Mouse (Mus musculus): ENCODE measurements around the gene Paf1.
A peak's percentile ranks its signal among the peaks of the same experiment; 100 is the strongest.

The Paf1 gene

GRCm38 (mm10) chr7:28432252-28432651, 39.5 kb downstream of the Paf1 start:
- no peak for TF ChIP-seq GATA4 (IDR thresholded peaks at IDR 0.05; ENCODE audit: insufficient replicate concordance, low read length)

GRCm38 (mm10) chr7:28435660-28436259, 43.0 kb downstream of the Paf1 start:
- no peak for TF ChIP-seq GATA4 (IDR thresholded peaks at IDR 0.05; ENCODE audit: insufficient replicate concordance, low read length)

- no peak for TF ChIP-seq GATA4 (IDR thresholded peaks at IDR 0.05; ENCODE audit: insufficient replicate concordance, low read length)
Observed at GRCm38 (mm10) chr7:28436271-28436904, 43.6 kb downstream of the Paf1 start.

DNA sequence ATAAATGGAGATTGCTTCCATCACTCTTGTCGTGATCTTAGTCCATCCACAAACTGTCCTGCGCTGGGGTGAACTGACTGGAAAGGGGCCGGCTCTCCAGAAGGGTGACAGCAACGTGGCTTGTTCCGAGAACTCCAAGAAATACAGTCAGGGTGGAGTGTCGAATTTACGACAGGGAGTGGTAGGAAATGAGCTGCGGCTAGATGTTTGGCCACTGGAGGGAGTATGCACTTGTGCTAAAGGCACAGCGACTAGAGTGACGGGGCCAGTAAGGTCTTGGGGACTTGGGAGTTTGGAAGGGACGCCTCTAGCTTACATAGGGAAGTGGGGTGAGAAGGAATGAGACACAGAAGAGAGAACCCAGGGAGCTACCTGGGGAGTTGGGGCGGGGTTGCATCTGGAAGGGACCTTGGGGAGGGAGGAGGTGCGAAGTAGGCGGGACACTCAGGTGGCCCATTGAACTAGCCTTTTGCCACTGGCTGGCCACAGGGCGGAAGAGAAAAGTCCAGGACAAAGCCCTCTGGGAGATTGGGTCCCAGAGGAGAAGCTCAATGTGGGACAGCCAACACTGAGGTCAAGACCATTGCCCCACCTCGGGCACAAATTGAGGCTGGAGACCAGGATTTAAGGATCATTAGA, 44.3 kb downstream of the Paf1 start, which contains the start of gene Gmfg:
TSS of gene Gmfg (plus strand) at position 516 of the 639 bp plus-strand sequence.
- TF ChIP-seq GATA4 (IDR thresholded peaks at IDR 0.05; ENCODE audit: insufficient replicate concordance, low read length) = no peak

DNA sequence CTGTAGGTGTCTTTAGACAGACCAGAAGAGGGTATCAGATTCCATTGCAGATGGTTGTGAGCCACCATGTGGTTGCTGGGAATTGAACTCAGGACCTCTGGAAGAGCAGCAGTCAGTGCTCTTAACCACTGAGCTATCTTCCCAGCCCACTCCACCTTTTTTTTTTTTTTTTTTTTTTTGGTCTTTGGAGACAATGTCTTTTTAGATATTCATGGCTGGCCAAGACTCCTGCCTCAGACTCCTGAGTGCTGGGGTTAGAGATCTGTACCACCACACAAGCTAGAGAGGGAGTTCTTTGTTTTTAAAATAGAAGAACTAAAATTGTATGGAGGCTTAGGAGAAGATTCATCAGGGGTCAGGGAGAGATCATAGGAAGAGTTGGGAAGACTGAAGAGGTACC, 45.2 kb downstream of the Paf1 start:
- TF ChIP-seq GATA4 (IDR thresholded peaks at IDR 0.05; ENCODE audit: insufficient replicate concordance, low read length) = no peak

DNA sequence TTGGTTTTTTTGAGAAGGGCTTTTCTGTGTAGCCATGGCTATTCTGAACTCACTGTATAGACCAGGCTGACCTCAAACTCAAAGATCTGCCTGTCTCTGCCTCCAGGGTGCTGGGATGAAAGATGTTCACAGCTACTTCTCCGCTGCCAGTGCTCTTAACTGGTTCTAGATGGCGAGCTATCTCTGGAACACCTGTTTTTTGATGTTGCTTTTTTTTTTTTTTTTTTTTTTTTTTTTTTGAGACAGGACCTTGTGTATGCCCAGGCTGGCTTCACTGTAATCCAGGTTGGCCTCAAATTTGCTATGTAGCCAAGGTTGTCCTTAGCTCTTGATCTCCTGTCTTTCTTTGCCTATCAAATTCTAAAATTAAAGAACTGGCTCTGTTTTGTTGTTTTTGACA, 46.0 kb downstream of the Paf1 start:
- no peak for TF ChIP-seq GATA4 (IDR thresholded peaks at IDR 0.05; ENCODE audit: insufficient replicate concordance, low read length)

DNA sequence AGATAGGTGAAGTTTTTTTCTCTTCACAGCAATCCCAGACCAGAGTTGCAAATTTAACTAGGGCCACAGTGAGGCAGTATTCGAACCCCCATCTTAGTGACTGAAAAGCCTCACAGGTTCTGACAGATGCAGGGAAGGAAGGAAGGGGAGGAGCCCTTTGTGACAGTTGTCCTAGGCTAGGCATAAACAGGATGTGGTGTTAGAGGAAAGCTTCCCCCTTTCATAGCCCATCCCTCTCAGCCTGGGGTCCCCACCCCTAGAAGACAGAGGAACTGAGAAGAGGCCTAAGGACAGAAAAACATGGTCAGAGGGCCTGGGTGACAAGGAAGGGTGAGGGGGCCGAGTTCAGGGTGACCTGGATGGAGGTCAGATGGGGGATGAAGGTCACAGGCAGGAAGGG, 48.0 kb downstream of the Paf1 start:
- TF ChIP-seq GATA4 (IDR thresholded peaks at IDR 0.05; ENCODE audit: insufficient replicate concordance, low read length) = no peak

DNA sequence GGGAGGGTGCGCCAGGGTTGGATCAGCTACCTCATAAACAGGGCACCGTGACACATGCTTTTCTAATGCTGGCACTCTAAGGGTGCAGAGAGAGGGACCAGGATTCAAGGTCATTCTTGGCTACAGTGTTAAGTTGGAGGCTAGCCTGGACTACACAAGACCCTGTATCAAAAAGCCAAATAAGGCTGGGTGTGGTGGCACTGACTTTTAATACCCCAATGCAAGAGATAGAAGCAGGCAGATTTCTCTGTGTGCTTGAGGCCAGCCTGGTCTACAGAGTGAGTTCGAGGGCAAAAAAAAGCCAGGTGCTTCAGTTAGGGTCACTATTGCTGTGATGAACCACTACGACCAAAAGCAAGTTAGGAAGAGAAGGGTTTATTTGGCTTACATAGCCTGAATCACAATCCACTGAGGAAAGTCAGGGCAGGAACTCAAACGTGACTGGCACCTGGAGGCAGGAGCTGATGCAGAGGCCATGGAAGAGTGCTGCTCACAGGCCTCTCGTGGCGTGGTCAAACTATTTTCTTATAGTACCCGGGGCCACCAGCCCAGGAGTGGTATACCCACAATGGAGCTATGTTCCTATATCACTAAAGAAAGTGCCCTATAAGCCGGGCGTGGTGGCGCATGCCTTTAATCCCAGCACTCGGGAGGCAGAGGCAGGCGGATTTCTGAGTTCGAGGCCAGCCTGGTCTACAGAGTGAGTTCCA, 49.2 kb downstream of the Paf1 start:
- TF ChIP-seq GATA4 (IDR thresholded peaks at IDR 0.05; ENCODE audit: insufficient replicate concordance, low read length) = no peak

GRCm38 (mm10) chr7:28442688-28443087, 49.9 kb downstream of the Paf1 start:
- TF ChIP-seq GATA4 (IDR thresholded peaks at IDR 0.05; ENCODE audit: insufficient replicate concordance, low read length) = 0 out of 2 replicates have a peak, but pooled peaks have one; percentile 25

DNA sequence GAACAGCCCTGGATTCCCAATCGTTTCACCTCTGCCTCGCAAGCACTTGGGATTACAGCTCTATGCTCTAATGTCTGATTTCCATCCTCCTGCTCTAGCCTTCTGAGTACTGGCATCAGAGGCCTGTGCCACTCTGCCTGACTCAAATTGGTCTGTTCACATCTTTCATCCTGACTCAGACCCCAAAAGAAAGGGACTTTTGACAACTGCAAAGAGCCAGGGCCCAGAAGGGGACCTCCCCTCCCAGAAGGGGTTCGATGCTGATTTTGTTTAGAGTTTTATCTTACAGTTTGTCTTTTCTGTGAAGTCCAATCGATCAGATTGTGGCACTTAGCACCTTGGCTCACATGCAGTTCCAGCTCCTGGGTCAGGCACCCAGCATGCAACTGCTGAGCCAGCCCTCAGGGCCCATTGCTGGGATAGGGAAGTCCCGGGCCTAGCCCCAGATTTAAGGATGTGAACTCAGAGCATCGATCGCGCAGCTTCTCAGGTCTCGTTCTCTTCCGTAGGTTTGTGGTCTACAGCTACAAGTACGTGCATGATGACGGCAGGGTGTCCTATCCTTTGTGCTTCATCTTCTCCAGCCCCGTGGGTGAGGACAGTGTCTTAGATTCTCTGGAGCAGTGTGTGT, 51.7 kb downstream of the Paf1 start:
- no peak for TF ChIP-seq GATA4 (IDR thresholded peaks at IDR 0.05; ENCODE audit: insufficient replicate concordance, low read length)

DNA sequence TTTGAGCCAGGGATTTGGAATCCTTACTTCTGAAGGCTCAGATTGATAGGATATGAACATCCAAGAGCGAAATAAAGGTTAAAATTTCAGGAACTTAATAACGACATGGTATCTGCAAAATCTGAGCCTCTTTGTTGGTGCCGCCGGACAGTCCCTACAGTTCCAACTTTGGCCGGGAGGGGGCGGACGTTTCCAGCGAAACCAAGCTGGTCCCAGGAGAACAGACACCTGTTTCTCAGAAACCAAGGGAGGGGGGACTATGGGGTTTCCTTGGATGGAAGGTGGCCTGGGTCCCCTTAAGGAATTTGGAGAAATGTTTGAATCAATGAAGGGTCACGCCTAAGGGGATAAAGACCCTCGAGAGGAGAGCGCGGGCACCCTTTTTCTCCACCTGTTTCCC, 53.7 kb downstream of the Paf1 start:
- no peak for TF ChIP-seq GATA4 (IDR thresholded peaks at IDR 0.05; ENCODE audit: insufficient replicate concordance, low read length)

DNA sequence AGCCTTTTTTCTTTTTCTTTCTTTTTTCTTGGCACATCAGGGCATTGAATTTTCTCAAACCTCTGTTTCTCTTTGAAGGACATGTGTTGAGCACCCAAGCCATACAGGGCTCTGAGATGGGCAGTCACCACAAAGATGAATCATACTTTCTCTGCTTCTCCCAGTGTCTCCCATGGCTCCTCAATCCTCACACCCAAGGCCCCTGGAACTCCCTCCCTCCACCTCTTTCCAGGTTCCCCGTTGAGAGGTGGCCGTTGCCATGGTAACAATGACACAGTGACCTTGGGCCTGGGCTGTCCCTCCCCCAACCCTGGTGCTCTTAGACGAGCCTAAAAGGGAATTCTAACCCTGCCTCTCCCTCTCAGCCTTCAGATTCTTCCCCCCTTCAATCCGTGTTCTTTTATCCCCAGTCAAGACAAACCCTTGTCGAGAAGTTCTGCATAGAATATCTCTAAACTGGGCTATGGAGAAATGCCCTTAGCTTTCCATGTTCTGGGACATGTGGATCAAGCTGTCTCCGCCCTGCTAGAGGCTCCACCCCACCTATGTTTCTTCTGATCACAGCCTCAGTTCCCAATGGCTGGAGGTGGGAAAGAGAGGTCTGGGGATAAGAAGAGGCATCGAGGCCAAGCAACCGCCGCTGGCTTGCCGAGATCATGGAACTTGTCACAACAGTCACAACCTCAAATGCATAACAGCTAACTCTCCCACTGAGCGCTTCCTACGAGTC, 54.5 kb downstream of the Paf1 start:
- no peak for TF ChIP-seq GATA4 (IDR thresholded peaks at IDR 0.05; ENCODE audit: insufficient replicate concordance, low read length)

- TF ChIP-seq GATA4 (IDR thresholded peaks at IDR 0.05; ENCODE audit: insufficient replicate concordance, low read length) = no peak
Observed at GRCm38 (mm10) chr7:28447865-28448820, 55.4 kb downstream of the Paf1 start.
